Mouse (Mus musculus) CH12.LX (cell line): ENCODE results near the gene Ext2. TPM values are rescaled to one million over a fixed set of nuclear protein-coding genes. Genes with fewer than 3 reads are reported as not detected.

Experiments used
- DNase-seq: peaks from one replicate; pipeline ENCODE4 v3.0.0-alpha.2; 2013; ENCODE audit errors: extremely low read depth
- H3K27ac ChIP-seq: 2 replicates; pipeline ENCODE4 v1.5.1; 2012; ENCODE audit warnings: low read depth, mild to moderate bottlenecking, control low read depth, moderate library complexity; ENCODE audit not compliant: insufficient read depth
- H3K27me3 ChIP-seq: replicated peaks from 2 replicates; pipeline ENCODE3; 2012; ENCODE audit warnings: inconsistent platforms
- H3K36me3 ChIP-seq, 2 experiments: replicated peaks in 1 of 2; 2 replicates each; pipeline versions ENCODE3 to v1.6.1; 2012; ENCODE audit warnings: inconsistent platforms in 1 of 2, low read length in 1 of 2, mild to moderate bottlenecking in 1 of 2, mixed read lengths in 1 of 2, moderate library complexity in 1 of 2; ENCODE audit not compliant: control insufficient read depth in 1 of 2, insufficient read depth in 1 of 2
- H3K4me1 ChIP-seq, 2 experiments: 2 replicates each; pipeline ENCODE4 v1.6.1; 2012; ENCODE audit warnings: inconsistent platforms in 1 of 2, moderate library complexity in 1 of 2; ENCODE audit not compliant: insufficient read depth in 2 of 2, control insufficient read depth in 1 of 2
- H3K4me2 ChIP-seq: 2 replicates; pipeline ENCODE4 v1.6.1; 2012; ENCODE audit warnings: low read depth, mild to moderate bottlenecking, control low read depth; ENCODE audit not compliant: poor library complexity, insufficient read depth, severe bottlenecking
- H3K4me3 ChIP-seq, 3 experiments: fragments of 150-350 bp in 1 of 3; sonication (generic) in 1 of 3; replicated peaks in 1 of 3; 2 replicates each; pipeline versions ENCODE3 to v1.5.1; 2011 to 2012; ENCODE audit warnings: low read depth in 2 of 3, low read length in 2 of 3, mild to moderate bottlenecking in 2 of 3, moderate library complexity in 2 of 3, control low read depth in 1 of 3, improper control_type of control experiment in 1 of 3, inconsistent platforms in 1 of 3, mixed read lengths in 1 of 3; ENCODE audit not compliant: poor library complexity in 1 of 3
- H3K79me2 ChIP-seq: replicated peaks from 2 replicates; pipeline ENCODE4 v1.6.1; 2012; ENCODE audit warnings: mild to moderate bottlenecking, moderate library complexity; ENCODE audit not compliant: control insufficient read depth, poor library complexity, insufficient read depth, severe bottlenecking; ENCODE audit errors: extremely low read depth
- H3K9ac ChIP-seq: 2 replicates; pipeline ENCODE4 v1.6.1; 2012; ENCODE audit warnings: low read depth, mild to moderate bottlenecking, control low read depth, moderate library complexity; ENCODE audit not compliant: insufficient read depth
- H3K9me3 ChIP-seq: replicated peaks from 2 replicates; pipeline ENCODE3; 2012; ENCODE audit warnings: low read length, inconsistent platforms, mixed read lengths
- CHD2 ChIP-seq: IDR thresholded peaks from 2 replicates; pipeline ENCODE4 v1.6.1; 2011; ENCODE audit warnings: low read length, improper control_type of control experiment
- CTCF ChIP-seq, 2 experiments: IDR thresholded peaks in 1 of 2; conservative IDR thresholded peaks in 1 of 2; 2 replicates each; pipeline ENCODE4 v1.5.1; 2011 to 2012; ENCODE audit warnings: low read depth in 2 of 2, low read length in 2 of 2, improper control_type of control experiment in 1 of 2, inconsistent platforms in 1 of 2, mild to moderate bottlenecking in 1 of 2, moderate library complexity in 1 of 2
- E2F4 ChIP-seq: IDR thresholded peaks from 2 replicates; pipeline ENCODE4 v1.6.1; 2011; ENCODE audit warnings: low read depth, low read length, improper control_type of control experiment; ENCODE audit not compliant: insufficient replicate concordance
- ELF1 ChIP-seq: IDR thresholded peaks from 2 replicates; pipeline ENCODE4 v1.6.1; 2014; ENCODE audit warnings: low read depth, mild to moderate bottlenecking, inconsistent platforms, low read length, improper control_type of control experiment
- EP300 ChIP-seq: IDR thresholded peaks from 2 replicates; pipeline ENCODE4 v1.6.1; 2011; ENCODE audit warnings: low read length, improper control_type of control experiment
- ETS1 ChIP-seq: conservative IDR thresholded peaks from 2 replicates; pipeline ENCODE4 v1.6.1; 2012; ENCODE audit warnings: low read depth, mild to moderate bottlenecking, inconsistent platforms, low read length, improper control_type of control experiment, moderate library complexity
- GABPA ChIP-seq: IDR thresholded peaks from 2 replicates; pipeline ENCODE4 v1.6.1; 2012; ENCODE audit warnings: low read depth, low read length, improper control_type of control experiment, inconsistent platforms; ENCODE audit not compliant: insufficient replicate concordance
- IRF4 ChIP-seq: IDR thresholded peaks from 2 replicates; pipeline ENCODE4 v1.6.1; 2014; ENCODE audit warnings: low read depth, mild to moderate bottlenecking, inconsistent platforms, low read length, improper control_type of control experiment
- KAT2A ChIP-seq: IDR thresholded peaks from 2 replicates; pipeline ENCODE4 v1.6.1; 2012; ENCODE audit warnings: low read length, improper control_type of control experiment, inconsistent platforms; ENCODE audit not compliant: insufficient replicate concordance
- MAFK ChIP-seq: IDR thresholded peaks from 2 replicates; pipeline ENCODE4 v1.6.1; 2011; ENCODE audit warnings: low read length, improper control_type of control experiment; ENCODE audit not compliant: insufficient replicate concordance
- MAX ChIP-seq: IDR thresholded peaks from 2 replicates; pipeline ENCODE4 v1.6.1; 2011; ENCODE audit warnings: low read length, improper control_type of control experiment
- MAZ ChIP-seq: IDR thresholded peaks from 2 replicates; pipeline ENCODE4 v1.6.1; 2012; ENCODE audit warnings: low read depth, mild to moderate bottlenecking, inconsistent platforms, low read length, improper control_type of control experiment, moderate library complexity
- MEF2A ChIP-seq: IDR thresholded peaks from 2 replicates; pipeline ENCODE4 v1.6.1; 2014; ENCODE audit warnings: low read depth, mild to moderate bottlenecking, inconsistent platforms, low read length, improper control_type of control experiment, borderline replicate concordance
- MXI1 ChIP-seq: IDR thresholded peaks from 2 replicates; pipeline ENCODE4 v1.6.1; 2011; ENCODE audit warnings: mild to moderate bottlenecking, low read depth, low read length, improper control_type of control experiment
- NRF1 ChIP-seq: IDR thresholded peaks from 2 replicates; pipeline ENCODE4 v1.6.1; 2014; ENCODE audit warnings: low read depth, mild to moderate bottlenecking, inconsistent platforms, low read length, improper control_type of control experiment, moderate library complexity
- POLR2AphosphoS2 ChIP-seq: IDR thresholded peaks from 2 replicates; pipeline ENCODE4 v1.6.1; 2011; ENCODE audit warnings: low read depth, low read length, improper control_type of control experiment
- RAD21 ChIP-seq: IDR thresholded peaks from 2 replicates; pipeline ENCODE4 v1.6.1; 2011; ENCODE audit warnings: low read depth, mild to moderate bottlenecking, low read length, improper control_type of control experiment, moderate library complexity
- RCOR1 ChIP-seq: conservative IDR thresholded peaks from 2 replicates; pipeline ENCODE4 v1.6.1; 2012; ENCODE audit warnings: low read depth, mild to moderate bottlenecking, inconsistent platforms, low read length, improper control_type of control experiment
- SIN3A ChIP-seq: IDR thresholded peaks from 2 replicates; pipeline ENCODE4 v1.6.1; 2012; ENCODE audit warnings: low read length, improper control_type of control experiment, inconsistent platforms
- TBP ChIP-seq: conservative IDR thresholded peaks from 2 replicates; pipeline ENCODE4 v1.6.1; 2011; ENCODE audit warnings: low read depth, low read length, improper control_type of control experiment
- TCF12 ChIP-seq: IDR thresholded peaks from 2 replicates; pipeline ENCODE4 v1.6.1; 2014; ENCODE audit warnings: low read depth, mild to moderate bottlenecking, inconsistent platforms, low read length, improper control_type of control experiment
- UBTF ChIP-seq: IDR thresholded peaks from 2 replicates; pipeline ENCODE4 v1.6.1; 2012; ENCODE audit warnings: low read depth, mild to moderate bottlenecking, inconsistent platforms, low read length, improper control_type of control experiment, moderate library complexity
- ZKSCAN1 ChIP-seq: IDR thresholded peaks from 2 replicates; pipeline ENCODE4 v1.6.1; 2012; ENCODE audit warnings: low read depth, inconsistent platforms, low read length, improper control_type of control experiment, borderline replicate concordance
- ZNF384 ChIP-seq: IDR thresholded peaks from 2 replicates; pipeline ENCODE4 v1.6.1; 2012; ENCODE audit warnings: low read depth, low read length, improper control_type of control experiment, inconsistent platforms
- dilution Hi-C: fragments of 300-500 bp; cut with MboI; formaldehyde crosslinking; loops from 2 replicates; pipeline ENCODE4 v1.14.3; 2020; ENCODE audit warnings: low sequenced_read_pairs; ENCODE audit not compliant: extremely low pct_unique_long_range_greater_than_20kb, extremely low pct_ligation_motif_present
- in situ Hi-C: fragments of 300-500 bp; cut with MboI; formaldehyde crosslinking; loops from 3 replicates; pipeline ENCODE4 v1.14.3; 2019; ENCODE audit warnings: low sequenced_read_pairs, low pct_ligation_motif_present, low pct_unique_long_range_greater_than_20kb, mixed read lengths
- polyA plus RNA-seq: library from polyadenylated mRNA; unstranded; fragments of >175 nt; gene quantifications from 2 replicates; pipeline ENCODE4 v1.2.1, GENCODE M21; 2012; ENCODE audit warnings: low read depth; ENCODE audit not compliant: insufficient read length
- total RNA-seq, 2 experiments: library from RNA; depleted of rRNA; stranded (reverse); fragments of 300-350 nt in 1 of 2; fragments of >200 nt in 1 of 2; gene quantifications; 2 replicates each; pipeline ENCODE4 v1.2.3; 2012 to 2014

Ext2 gene
- total and polyA plus RNA-seq, 3 experiments, result 20.2 to 33.1 (median 26.9) TPM

DNA sequence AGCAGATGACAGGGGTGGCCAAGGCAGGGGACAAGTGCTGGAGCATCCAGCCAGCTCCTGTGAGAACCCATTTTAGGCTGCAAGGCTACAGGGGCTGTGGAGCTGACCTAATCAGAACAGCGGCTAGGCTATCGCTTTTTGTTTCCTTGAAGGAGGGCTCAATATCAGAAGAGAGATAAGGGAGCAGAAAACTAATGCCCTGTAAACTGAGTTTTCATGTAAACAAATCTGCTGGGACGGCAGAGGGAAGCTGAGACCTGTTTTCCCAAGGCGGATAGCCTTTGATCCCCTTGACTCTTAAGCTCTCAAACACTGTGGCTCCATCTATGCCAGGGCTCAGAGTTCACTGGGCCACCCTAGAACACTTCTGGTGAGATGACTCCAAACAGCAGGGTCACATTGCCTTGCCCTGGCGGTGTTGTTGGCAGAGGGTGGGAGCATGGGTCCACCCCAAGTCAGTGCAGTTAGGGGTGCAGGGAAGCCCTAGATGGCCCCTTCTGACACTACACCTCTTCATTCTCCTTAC is 83.3 kb downstream of the Ext2 start:
- Histone ChIP-seq H3K9me3 (no peaks in the 10 kb centered on the region), H3K27me3 (no peaks in the 10 kb centered on the region), H3K4me3 (no peak overlapping the region), H3K9ac (no peak overlapping the region), H3K4me2 (no peak overlapping the region), H3K36me3 (peaks cover 2 to 46% of the 10 kb centered on the region in 2 experiments), H3K4me1 (peaks cover 2 to 8% of the 10 kb centered on the region in 2 experiments; a peak in 2 of 4 replicates), H3K27ac (no peak overlapping the region), H3K79me2 (no peaks in the 10 kb centered on the region)
- TF ChIP-seq CHD2 (no peak), ELF1 (no peak), RCOR1 (no peak), UBTF (no peak), NRF1 (no peak), ZKSCAN1 (no peak)
- no peak for DNase-seq
- in situ Hi-C loops, result no loop called here
- dilution Hi-C loops, result no loop called here

DNA sequence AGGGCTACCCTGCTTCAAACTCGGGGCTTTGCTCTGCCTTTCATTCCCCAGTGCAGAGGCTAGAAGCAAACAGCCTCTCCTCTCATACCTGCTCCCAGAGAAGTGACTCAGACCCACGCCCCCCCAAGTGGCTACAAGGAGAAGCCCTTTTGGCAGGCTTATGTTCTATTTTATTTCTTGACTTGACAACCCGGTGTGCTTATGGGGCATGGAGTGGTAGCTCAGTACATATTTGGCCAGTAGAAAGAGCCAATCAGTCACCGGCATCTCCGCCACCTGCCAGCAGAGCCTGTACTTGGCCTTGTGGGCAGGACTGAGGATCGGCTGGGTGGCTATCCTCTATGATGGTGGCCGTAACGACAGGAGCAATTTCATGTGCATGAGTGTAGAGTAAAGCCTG is 85.2 kb downstream of the Ext2 start:
- H3K4me3 ChIP-seq, result no peak overlapping the region
- no peak overlapping the region for H3K27ac ChIP-seq
- DNase-seq, result no peak
- H3K9me3 ChIP-seq, result no peaks in the 10 kb centered on the region
- H3K9ac ChIP-seq, result no peak overlapping the region
- dilution Hi-C loops, result no loop called here
- no peaks in the 10 kb centered on the region for H3K27me3 ChIP-seq
- H3K4me2 ChIP-seq, result no peak overlapping the region
- H3K79me2 ChIP-seq, result no peaks in the 10 kb centered on the region
- in situ Hi-C loops, result no loop called here
- peaks cover 5 to 54% of the 10 kb centered on the region in 2 experiments for H3K36me3 ChIP-seq
- TF ChIP-seq MEF2A (no peak), IRF4 (no peak), CHD2 (no peak), ETS1 (no peak), SIN3A (no peak), MAZ (no peak), E2F4 (no peak), TBP (no peak), NRF1 (no peak)
- peaks cover 2 to 8% of the 10 kb centered on the region in 2 experiments; a peak in 2 of 4 replicates for H3K4me1 ChIP-seq

GRCm38 (mm10) chr2:93732658-93733057 is 89.7 kb downstream of the Ext2 start:
- H3K9me3 ChIP-seq, result no peaks in the 10 kb centered on the region
- dilution Hi-C loops, result no loop called here
- in situ Hi-C loops, result no loop called here

More at GRCm38 (mm10) chr2:93732658-93733057, 89.7 kb downstream of the Ext2 start:
- Histone ChIP-seq H3K79me2 (no peaks in the 10 kb centered on the region), H3K4me1 (no peaks in the 10 kb centered on the region), H3K4me2 (no peak overlapping the region), H3K9ac (no peak overlapping the region), H3K27me3 (no peaks in the 10 kb centered on the region), H3K36me3 (peaks cover 10 to 62% of the 10 kb centered on the region in 2 experiments), H3K4me3 (no peak overlapping the region), H3K27ac (no peak overlapping the region)
- TF ChIP-seq RAD21 (no peak), MXI1 (no peak), CTCF (conservative IDR thresholded peaks at IDR 0.05 in 1 of 2, IDR thresholded peaks at IDR 0.05 in 1 of 2; ENCODE audit: low read depth in 2 of 2, low read length in 2 of 2) (no peak), ZNF384 (no peak), MEF2A (no peak), GABPA (no peak), TBP (no peak), KAT2A (no peak), MAFK (no peak), TCF12 (no peak), POLR2AphosphoS2 (no peak), CHD2 (no peak), SIN3A (no peak), ZKSCAN1 (no peak), MAX (no peak), EP300 (no peak)
- DNase-seq, result no peak
